Mouse (Mus musculus) heart, adult 9 months (tissue): ENCODE data around the gene Phka2.
A peak's percentile ranks its signal among the peaks of the same experiment; 100 is the strongest.

Experiments used
- DNase-seq, 2 experiments: peaks; one replicate each; pipeline ENCODE4 v3.0.0; 2022; ENCODE audit warnings: low spot score in 2 of 2

Phka2 gene

DNA sequence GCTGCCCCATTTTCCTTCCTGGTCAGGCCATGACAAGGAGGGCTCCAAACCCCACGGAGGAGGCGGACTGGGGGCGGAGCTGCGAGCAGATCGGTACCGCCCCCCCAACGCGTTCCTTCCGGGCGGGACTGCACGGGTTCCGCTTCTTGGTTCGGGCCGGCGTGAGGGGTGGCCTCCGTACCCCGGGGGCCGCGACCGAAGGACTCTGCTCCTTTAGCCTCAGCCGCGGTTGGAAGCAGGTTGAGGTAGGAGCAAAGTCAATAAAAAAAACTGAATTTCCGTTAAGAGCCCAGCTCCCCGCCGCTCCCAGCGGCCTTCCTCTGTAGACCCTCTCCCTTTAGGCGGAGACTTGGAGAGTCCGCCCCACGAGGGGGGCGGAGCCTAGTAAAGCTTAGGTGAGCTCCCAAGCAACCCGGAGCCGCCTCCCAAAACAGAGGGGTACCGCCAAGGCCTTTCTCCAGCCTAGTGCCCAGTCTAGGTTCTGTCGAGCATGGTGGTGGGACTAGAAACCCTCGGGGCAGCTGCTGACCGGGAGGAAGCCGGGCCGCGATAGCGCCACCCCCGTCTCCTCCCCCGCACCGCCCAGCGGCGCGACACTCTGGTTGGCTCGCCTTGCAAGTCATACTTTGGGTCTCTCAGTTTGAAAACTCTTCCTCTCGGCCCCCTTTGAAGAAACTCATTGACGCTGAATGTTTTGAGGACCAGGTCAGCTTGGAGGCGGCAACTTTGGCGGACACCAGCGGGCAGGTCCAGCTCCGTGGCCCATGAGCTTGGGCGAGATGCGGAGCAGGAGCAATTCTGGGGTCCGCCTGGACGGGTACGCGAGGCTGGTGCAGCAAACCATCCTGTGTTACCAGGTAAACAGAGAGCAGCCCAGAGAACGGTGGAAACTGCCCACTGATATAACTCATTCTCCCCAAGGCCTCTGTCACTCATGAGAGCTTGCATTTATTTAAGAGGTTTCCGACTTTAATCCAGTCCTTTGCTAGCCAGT is at the start of gene Phka2:
Gene Phka2 (plus strand): TSS at position 119 of the 994 bp plus-strand sequence.
- DNase-seq, result peak; percentile 78 to 87

DNA sequence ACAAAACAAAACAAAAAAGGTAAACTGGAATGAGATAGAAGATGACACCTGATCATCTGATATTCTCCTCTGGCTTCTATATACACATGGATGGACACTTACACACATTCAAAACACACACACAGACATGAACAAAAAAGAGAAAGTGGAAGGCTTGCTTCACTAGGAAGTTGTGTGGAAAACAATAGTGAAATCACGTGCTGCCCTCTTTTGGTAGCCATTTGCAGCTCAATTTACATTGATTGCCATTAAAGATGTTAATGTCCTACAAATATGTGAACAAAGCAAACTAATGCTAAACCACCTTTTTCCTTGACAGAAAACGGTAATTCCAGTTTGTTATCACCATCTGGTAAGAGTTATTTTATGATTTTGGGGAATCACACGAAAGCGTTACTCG is 46.3 kb upstream of the Phka2 start:
- no peak for DNase-seq

DNA sequence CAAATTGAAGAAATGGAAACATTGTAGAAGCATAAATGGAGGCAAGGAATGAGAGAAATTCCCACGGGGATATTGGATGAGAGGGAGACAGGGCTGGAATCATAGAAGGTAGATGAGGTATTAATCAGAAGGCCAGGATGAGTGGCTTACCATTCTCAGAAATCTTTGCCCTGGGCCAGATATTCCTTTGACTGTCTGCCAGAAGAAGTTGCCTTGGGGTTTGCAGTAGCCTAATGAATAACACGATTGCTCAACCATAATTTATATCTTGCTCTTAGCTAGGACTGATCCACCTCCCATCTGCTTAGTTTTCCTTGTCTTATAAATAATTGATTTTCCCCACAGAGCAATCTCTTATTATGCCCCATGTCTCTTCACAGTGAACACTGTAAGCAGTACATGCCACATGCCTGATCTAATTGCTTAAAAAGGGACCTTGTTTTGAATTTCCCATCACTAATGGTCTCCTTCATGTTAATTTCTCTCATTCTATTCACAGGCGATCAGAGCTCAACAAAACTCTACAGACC is 30.6 kb upstream of the Phka2 start:
- no peak for DNase-seq

DNA sequence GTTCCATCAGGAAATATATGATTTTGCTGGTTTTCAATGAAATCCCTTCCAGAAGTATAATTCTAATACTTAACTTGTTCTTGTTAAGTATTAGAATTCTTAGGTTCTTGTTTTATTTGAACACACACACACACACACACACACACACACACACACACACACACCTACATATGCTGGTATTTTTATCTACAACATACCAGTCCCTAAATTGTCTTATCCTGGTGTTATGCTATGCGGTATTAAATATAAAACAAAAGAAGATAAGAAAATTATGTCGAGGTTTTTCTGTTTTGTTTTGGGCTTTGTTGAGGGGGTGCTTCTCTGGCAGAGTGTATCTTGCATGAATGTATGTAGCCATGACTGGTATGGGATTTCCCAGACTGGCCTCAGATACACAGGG is 12.2 kb upstream of the Phka2 start:
- no peak for DNase-seq

DNA sequence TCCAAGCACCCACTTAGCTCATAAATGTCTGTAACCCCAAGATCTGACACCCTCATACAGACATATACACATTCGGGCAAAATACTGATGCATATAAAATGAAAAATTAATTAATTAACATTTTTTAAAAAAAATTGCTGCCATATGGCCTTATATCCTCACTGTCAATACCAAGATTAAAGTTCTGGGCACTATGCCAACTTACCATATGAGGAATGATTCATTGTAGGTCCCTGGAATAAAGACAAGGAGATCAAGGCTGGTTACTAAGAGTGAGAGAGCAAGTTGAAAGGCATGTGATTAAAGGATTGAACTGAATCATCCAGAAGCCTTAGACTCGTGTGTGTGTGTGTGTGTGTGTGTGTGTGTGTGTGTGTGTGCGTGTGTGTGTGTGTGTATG is 7.6 kb upstream of the Phka2 start:
- DNase-seq, result no peak

DNA sequence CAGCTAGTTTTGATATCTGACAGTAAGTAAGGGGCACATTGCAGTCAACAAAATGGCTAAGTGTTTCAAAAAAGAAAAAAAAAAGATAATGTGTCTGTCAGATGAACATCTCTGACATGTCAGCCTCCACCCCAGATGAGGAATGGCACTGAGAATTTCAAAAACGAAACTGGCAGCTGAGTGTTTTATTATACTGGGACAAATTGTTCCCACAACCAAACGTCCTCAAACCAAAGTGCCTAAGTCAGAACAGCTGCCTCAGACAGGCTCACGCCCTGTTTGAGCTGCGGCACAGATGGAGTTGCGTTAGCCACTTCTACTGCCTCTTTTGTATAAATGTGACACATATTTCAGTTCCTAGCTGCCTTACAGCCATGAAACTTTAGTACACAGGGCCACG is 7.0 kb upstream of the Phka2 start:
- DNase-seq, result no peak

DNA sequence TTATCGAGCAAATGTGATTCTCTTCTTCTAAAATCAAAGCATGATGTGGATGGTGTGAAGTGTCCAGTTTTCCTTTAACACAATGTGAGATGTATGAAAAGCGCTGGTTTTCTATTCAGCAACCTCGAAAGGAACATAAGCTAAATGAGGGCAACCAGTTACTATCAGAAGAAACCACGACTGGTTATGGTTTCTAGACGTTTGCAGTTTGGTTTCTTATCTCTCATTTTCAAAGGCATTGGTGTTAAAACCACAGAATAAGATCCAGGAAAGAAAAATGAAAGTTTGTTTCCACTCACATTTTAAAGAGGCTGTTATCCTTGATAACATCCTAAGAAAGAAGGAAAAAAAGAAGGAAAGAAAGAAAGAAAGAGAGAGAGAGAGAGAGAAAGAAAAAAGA is 5.5 kb upstream of the Phka2 start:
- DNase-seq, result no peak

DNA sequence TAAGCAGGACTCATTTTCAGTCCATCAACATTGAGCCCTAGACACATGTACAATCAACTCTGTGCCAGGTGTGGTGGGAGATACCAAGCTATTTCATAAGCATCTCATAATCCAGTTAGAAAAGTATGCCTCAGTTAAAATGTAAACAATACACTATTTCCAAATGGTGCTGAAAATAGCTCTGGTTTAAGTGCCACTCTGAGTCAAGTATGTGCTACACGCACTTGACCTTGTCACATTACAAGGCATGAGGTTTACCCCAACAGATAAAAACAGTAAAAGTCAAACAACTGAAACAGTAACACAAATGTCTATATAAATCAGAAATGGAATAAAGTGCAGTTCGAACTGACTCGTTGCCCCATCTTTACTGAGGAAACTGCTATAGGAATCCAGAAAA is 871 bp upstream of the Phka2 start:
- no peak for DNase-seq

DNA sequence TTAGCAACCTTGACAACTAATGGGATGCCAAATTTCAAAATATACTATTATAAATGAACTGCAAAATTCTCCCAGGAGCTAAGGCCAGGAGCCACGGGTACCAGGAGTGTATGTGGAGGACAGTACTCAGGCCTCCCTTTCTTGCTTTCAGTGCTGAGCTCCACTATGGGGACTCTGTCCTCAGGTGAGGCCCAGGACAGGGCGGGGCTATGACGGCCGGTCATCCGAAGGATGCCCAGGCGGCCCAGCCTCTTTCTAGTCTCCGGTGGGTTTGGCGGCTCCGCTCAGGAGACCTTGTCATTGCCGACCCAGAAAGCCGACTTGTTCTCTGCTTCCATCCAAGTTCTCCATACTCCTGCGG is 299 bp upstream of the Phka2 start:
- no peak for DNase-seq

DNA sequence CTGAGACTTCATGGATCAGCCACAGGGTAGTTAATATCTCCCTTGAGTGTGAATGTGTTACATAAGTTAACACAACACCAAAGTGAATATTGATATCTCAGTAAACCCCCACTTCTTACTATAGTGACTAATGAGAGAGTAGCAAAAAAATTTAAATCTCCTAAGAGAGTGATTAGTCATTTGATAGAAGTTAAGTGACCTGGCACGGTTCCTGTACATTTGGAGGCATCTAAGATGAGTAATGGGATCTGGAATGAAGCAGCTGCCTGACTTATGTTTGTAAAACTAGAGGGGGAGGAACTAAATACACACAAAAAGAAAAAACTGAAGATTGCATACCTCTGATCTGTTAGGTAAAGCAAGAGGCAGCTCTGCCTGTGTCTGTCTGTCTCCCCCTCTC is 7.1 kb downstream of the Phka2 start:
- DNase-seq, result no peak

DNA sequence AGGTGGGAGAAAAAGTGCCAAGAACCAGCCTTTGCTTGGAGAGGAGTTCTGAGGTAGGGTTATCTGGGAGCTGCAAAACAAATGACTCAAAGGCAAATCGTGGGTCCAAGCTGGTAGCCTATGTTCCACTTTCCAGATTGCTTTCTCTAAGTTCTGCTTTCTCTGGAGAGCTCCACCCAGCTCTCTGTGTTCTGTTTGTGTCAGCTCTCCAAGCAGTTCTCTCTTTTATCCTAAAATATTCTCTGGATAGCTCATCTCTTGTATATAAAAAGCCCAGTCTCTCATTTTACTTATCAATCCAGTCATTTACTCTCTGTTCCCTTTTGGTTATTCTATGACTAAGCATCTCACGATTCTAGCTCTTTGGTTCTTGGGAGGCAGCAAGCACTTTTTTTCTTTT is 8.2 kb downstream of the Phka2 start:
- peak in 1 of 2 experiments; percentile 21 for DNase-seq

DNA sequence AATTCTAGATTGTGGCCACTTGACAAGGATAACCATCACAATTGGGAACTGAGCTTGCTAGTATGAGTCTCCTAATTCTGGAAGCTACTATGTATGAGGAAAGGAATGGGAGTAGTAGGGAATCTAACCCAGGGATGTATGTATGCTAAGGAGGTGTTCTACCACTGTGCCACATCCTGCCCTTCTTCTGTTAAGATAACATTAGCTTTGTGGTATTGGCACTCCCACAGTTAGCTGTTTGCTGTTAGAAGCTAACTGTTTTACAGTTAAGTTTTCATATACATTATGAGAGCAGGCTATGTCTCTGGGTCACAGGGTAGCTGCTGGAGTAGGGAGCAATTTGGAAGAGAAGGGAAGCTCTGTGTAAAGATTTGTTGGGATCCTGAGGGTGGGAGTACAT is 14.1 kb downstream of the Phka2 start:
- no peak for DNase-seq

DNA sequence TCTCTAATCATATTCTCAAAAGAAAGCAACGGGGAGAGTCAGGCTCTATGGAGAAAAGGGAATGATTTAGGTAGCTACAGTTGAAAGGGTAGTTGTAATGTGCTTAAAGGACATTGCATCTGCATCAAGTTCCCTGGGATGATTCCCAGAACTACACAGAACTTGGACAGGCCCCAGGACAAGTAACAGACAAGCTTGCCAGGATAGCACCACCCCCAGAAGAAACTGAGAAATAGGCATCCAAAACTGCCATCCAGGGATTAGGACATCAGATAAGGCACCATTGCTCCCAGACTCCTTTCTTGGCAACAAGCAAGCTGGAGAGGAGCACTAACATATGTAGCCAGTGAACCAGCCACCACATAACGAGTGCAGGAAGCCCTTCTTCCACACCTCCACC is 40.8 kb downstream of the Phka2 start:
- peak; percentile 3 to 23 for DNase-seq

DNA sequence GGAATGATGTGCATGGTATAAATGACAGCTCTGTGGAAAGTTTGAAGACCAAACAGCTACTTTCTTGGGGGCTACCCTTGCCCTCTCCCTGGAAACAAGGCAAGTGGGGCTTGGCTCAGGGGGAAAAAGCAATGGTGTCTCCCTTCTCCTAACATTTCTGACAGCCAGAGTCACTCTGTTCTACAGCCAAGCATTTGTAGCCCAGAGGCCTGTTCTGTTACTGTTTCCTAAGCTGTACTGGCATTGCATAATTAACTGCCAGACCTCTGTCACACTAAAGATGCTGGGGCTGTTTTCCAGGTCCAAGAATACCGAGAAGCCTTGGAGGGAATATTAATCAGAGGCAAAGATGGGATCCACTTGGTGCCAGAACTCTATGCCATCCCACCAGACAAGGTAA is 46.9 kb downstream of the Phka2 start:
- no peak for DNase-seq

DNA sequence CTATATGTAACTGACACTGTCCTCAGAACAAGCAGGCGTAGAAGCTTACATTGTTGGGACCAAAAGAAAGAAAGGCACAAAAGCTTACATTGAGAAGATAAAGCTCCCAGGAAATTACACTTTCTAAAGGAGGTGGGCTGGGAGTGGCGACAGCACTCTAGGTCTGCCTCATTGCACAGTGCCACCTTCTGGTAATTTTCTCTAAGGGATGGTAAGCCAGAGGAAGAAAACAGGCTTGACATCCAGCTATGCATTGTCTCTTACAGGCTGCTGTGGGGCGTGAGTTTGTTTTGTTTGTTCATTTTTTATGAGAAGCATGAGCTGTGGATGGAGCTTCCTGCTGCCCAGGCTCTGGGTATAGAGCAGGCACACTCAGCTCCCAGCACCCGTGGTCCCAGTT is 50.1 kb downstream of the Phka2 start:
- no peak for DNase-seq

DNA sequence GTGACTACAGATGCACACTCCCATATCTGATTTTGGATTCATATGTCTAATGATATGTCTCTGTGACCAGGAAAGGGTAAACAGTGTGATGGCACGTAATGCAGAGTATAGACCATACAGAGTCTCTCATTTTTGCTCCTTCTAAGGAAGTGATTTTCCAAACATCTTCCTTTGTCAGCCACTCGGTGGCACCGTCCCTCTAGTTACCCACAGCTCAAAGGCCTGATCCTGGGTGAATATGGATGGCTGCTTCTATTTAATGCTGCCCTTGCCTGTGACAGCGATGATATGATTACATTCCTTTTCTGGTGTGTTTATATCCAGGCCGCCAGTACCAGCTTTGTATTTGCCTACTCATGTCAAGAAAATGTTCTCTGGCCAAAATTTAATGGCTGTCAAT is 81.6 kb downstream of the Phka2 start:
- no peak for DNase-seq

DNA sequence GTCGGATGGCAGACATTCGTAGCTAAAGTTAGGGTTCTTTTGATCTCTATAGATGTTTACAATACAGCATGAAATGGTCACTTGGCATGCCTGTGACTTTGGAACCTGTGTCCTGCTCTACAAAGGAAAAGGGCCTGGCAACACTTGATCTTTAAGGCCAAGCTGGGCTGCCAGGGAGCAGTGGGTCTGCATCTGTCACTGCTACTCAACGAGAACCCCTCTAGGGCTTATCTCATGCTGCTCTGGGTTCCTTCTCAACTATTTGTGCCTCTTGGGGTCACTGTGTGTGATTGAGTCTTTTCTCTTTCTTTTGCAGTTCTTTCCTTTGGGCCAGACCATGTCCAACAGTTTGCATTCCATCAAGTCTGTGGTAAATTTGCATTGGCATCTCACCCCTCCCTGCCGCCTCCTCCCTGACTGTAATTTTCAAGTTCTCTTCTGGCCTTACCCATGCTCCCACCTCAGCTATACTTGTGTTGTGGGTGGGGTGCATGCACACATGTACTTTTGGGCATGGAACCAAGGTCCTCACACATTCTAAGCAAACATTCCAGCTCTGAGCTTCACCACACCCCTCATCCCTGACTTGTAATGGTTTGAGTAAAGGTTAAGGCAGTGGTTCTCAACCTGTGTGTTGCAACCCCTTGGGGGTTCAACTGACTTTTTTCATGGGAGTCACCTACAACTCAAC is 82.3 kb downstream of the Phka2 start:
- no peak for DNase-seq

DNA sequence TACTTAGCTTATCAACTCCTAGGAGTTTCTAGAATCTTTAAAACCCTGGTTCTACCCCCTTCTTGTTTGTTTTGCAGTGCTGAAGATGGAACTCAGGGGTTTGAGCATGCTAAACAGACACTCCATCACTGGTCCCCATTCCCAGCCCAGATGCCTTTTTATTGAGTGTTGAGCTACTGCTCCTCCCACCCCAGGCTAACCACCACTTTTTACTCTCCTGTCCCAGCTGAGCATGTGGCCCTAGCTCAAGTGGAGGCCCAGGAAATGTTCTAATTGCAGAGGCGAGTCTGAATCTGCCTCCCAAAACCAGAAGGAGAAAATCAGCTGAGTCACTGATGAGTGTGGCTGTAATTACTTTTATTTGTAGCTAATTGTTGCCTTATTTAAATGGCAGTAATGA is 83.1 kb downstream of the Phka2 start:
- DNase-seq, result no peak

DNA sequence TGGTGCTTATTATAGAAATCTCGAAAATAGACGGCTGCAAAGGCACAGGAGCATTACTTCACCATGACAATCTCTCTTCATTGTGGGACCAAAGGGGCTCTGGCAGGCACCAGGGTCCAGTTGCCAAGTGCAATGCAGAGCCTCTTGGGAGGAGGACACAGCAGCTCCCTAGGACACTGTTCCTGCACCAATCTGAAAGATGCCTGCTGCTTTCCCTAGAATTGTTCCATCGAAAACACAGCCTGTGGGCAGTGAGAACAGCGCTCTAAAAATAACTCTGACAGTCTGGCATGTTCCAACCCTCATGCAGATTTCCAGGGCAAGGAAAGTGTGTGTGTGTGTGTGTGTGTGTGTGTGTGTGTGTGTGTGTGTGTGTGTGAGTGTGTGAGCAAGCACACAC is 86.6 kb downstream of the Phka2 start:
- DNase-seq, result peak in 1 of 2 experiments; percentile 28

DNA sequence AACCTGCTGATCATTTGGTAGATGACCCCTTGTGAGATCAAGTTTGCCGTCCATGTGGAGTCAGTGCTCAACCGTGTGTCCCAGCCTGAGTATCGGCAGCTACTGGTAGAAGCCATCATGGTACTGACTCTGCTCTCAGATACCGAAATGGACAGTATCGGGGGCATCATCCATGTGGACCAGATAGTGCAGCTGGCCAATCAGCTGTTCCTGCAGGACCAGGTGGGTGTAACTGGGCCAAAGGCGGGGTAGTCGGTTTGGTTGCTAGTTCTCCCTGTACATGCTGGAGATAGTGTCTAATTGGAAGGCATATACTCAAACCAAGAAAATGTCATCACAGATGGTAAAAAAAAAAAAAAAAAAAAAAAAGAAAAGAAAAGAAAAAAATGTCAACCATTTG is 88.2 kb downstream of the Phka2 start:
- no peak for DNase-seq

DNA sequence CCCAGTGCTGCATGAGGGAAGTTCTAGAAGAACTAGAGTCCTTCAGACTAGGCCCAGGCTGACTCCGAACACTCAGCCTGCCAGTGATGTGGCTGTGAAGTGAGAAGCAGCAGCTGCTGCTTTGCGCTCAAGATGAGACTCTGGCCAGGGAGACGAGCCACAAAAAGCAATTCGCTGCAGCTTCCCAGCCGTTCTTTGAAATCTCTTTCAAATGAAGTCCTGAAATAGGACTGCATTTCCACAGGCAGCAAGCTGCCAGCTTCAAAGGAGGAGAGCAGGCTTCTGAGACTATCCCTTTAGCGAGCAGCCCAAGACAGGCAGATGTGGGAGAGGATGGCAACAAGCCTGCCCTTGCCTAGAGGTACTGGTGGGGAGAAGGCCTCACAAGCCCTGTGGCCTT is 91.0 kb downstream of the Phka2 start:
- no peak for DNase-seq

DNA sequence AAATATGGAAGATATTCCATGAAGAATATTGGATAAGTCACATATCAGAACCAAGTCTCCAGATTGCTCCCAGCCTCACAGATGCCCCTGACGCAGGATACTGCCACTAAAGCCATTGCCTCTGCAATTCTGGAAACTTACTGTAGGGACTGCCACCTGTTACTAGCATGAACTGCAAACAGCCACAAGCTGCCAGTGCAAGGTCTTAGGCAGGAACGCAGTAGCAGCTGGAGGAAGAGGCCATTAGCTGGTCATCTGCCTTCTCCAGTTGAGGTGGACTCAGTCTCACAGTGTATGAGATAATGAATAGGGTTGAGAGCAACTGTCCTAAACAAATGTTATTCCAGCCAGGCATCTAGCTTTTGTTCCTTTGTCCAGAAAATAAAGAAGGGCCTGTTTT is 96.1 kb downstream of the Phka2 start:
- DNase-seq, result no peak
